Mouse (Mus musculus): ENCODE measurements around the gene Gjc2. TPM values are rescaled to one million over a fixed set of nuclear protein-coding genes. Genes with fewer than 3 reads are reported as not detected.
A peak's percentile ranks its signal among the peaks of the same experiment; 100 is the strongest.

Gene Gjc2
- polyA plus RNA-seq, 1 experiment from 2014 or later: 0.29 TPM

- ATAC-seq (no peak), DNase-seq (no peak)
- no peak overlapping the region for H3K27ac ChIP-seq (ENCODE audit: low read depth)
- no peak overlapping the region for H3K9ac ChIP-seq (replicated peaks)
- no peak overlapping the region for H3K4me3 ChIP-seq (ENCODE audit: low read depth, low read length)
- peaks cover 39% of the 10 kb centered on the region for H3K36me3 ChIP-seq (replicated peaks; ENCODE audit: insufficient read depth, low read length)
- H3K4me2 ChIP-seq (ENCODE audit: low read depth, low read length): no peak overlapping the region
- H3K4me1 ChIP-seq (ENCODE audit: insufficient read depth): peaks cover 20% of the 10 kb centered on the region
- WGBS (ENCODE audit: insufficient replicate concordance): 90% methylated on average over 4 of the region's 4 CpGs
- no peaks in the 10 kb centered on the region for H3K9me3 ChIP-seq (ENCODE audit: low read length)
- TF ChIP-seq CTCF (IDR thresholded peaks at IDR 0.05; ENCODE audit: low read depth) (no peak), EP300 (IDR thresholded peaks at IDR 0.05; ENCODE audit: low read depth) (no peak)
- no peaks in the 10 kb centered on the region for H3K27me3 ChIP-seq (ENCODE audit: insufficient read depth, low read length)
These were observed 23.5 kb downstream of the Gjc2 start for GRCm38 (mm10) chr11:59159558-59159957.

- Histone ChIP-seq H3K36me3 (replicated peaks; ENCODE audit: insufficient read depth, low read length) (peaks cover 39% of the 10 kb centered on the region), H3K9ac (replicated peaks) (no peak overlapping the region), H3K27ac (ENCODE audit: low read depth) (no peak overlapping the region), H3K4me1 (ENCODE audit: insufficient read depth) (peaks cover 15% of the 10 kb centered on the region), H3K4me2 (ENCODE audit: low read depth, low read length) (no peak overlapping the region), H3K9me3 (ENCODE audit: low read length) (no peaks in the 10 kb centered on the region), H3K4me3 (ENCODE audit: low read depth, low read length) (no peak overlapping the region), H3K27me3 (ENCODE audit: insufficient read depth, low read length) (no peaks in the 10 kb centered on the region)
- TF ChIP-seq EP300 (IDR thresholded peaks at IDR 0.05; ENCODE audit: low read depth) (no peak), CTCF (IDR thresholded peaks at IDR 0.05; ENCODE audit: low read depth) (no peak)
- ATAC-seq: no peak
- WGBS (ENCODE audit: insufficient replicate concordance): 93% methylated on average over 13 of the region's 13 CpGs
- DNase-seq: no peak
These were observed 23.9 kb downstream of the Gjc2 start for GRCm38 (mm10) chr11:59159099-59159498.

GRCm38 (mm10) chr11:59155900-59156299, 27.1 kb downstream of the Gjc2 start:
- DNase-seq: no peak
- no peak for TF ChIP-seq CTCF (IDR thresholded peaks at IDR 0.05; ENCODE audit: low read depth)
- TF ChIP-seq EP300 (IDR thresholded peaks at IDR 0.05; ENCODE audit: low read depth): no peak
- Histone ChIP-seq H3K27me3 (ENCODE audit: insufficient read depth, low read length) (no peaks in the 10 kb centered on the region), H3K27ac (ENCODE audit: low read depth) (no peak overlapping the region), H3K4me1 (ENCODE audit: insufficient read depth) (no peaks in the 10 kb centered on the region), H3K4me3 (ENCODE audit: low read depth, low read length) (no peak overlapping the region), H3K36me3 (replicated peaks; ENCODE audit: insufficient read depth, low read length) (peaks cover 35% of the 10 kb centered on the region), H3K9me3 (ENCODE audit: low read length) (no peaks in the 10 kb centered on the region), H3K4me2 (ENCODE audit: low read depth, low read length) (no peak overlapping the region), H3K9ac (replicated peaks) (no peak overlapping the region)
- 94% methylated on average over 5 of the region's 5 CpGs for WGBS (ENCODE audit: insufficient replicate concordance)
- ATAC-seq: no peak

GRCm38 (mm10) chr11:59154220-59154619, 28.8 kb downstream of the Gjc2 start:
- H3K9ac ChIP-seq (replicated peaks): no peak overlapping the region
- H3K4me1 ChIP-seq (ENCODE audit: insufficient read depth): no peaks in the 10 kb centered on the region
- DNase-seq: no peak
- TF ChIP-seq CTCF (IDR thresholded peaks at IDR 0.05; ENCODE audit: low read depth): no peak
- TF ChIP-seq EP300 (IDR thresholded peaks at IDR 0.05; ENCODE audit: low read depth): no peak
- 75% methylated on average over 7 of the region's 7 CpGs for WGBS (ENCODE audit: insufficient replicate concordance)
- H3K4me3 ChIP-seq (ENCODE audit: low read depth, low read length): no peak overlapping the region
- H3K27ac ChIP-seq (ENCODE audit: low read depth): no peak overlapping the region
- H3K4me2 ChIP-seq (ENCODE audit: low read depth, low read length): no peak overlapping the region
- peaks cover 31% of the 10 kb centered on the region for H3K36me3 ChIP-seq (replicated peaks; ENCODE audit: insufficient read depth, low read length)
- no peaks in the 10 kb centered on the region for H3K27me3 ChIP-seq (ENCODE audit: insufficient read depth, low read length)
- ATAC-seq: no peak
- no peaks in the 10 kb centered on the region for H3K9me3 ChIP-seq (ENCODE audit: low read length)

GRCm38 (mm10) chr11:59151729-59152128, 31.3 kb downstream of the Gjc2 start:
- Histone ChIP-seq H3K36me3 (replicated peaks; ENCODE audit: insufficient read depth, low read length) (peaks cover 7% of the 10 kb centered on the region; the same call in 1 of the 2 replicates), H3K9me3 (ENCODE audit: low read length) (no peaks in the 10 kb centered on the region), H3K4me2 (ENCODE audit: low read depth, low read length) (no peak overlapping the region), H3K27me3 (ENCODE audit: insufficient read depth, low read length) (no peaks in the 10 kb centered on the region), H3K4me3 (ENCODE audit: low read depth, low read length) (no peak overlapping the region), H3K27ac (ENCODE audit: low read depth) (no peak overlapping the region), H3K9ac (replicated peaks) (no peak overlapping the region), H3K4me1 (ENCODE audit: insufficient read depth) (no peaks in the 10 kb centered on the region)
- no peak for ATAC-seq
- TF ChIP-seq EP300 (IDR thresholded peaks at IDR 0.05; ENCODE audit: low read depth) (no peak), CTCF (IDR thresholded peaks at IDR 0.05; ENCODE audit: low read depth) (peak; percentile 58)
- DNase-seq: no peak
- WGBS (ENCODE audit: insufficient replicate concordance): 42% methylated on average over 3 of the region's 3 CpGs

GRCm38 (mm10) chr11:59149302-59149701, 33.7 kb downstream of the Gjc2 start:
- no peaks in the 10 kb centered on the region for H3K36me3 ChIP-seq (replicated peaks; ENCODE audit: insufficient read depth, low read length)
- H3K27ac ChIP-seq (ENCODE audit: low read depth): no peak overlapping the region
- DNase-seq: no peak
- no peak for ATAC-seq
- H3K4me3 ChIP-seq (ENCODE audit: low read depth, low read length): no peak overlapping the region
- H3K27me3 ChIP-seq (ENCODE audit: insufficient read depth, low read length): no peaks in the 10 kb centered on the region
- no peaks in the 10 kb centered on the region for H3K4me1 ChIP-seq (ENCODE audit: insufficient read depth)
- no peaks in the 10 kb centered on the region for H3K9me3 ChIP-seq (ENCODE audit: low read length)
- no peak overlapping the region for H3K4me2 ChIP-seq (ENCODE audit: low read depth, low read length)
- 66% methylated on average over 3 of the region's 3 CpGs for WGBS (ENCODE audit: insufficient replicate concordance)
- TF ChIP-seq CTCF (IDR thresholded peaks at IDR 0.05; ENCODE audit: low read depth) (no peak), EP300 (IDR thresholded peaks at IDR 0.05; ENCODE audit: low read depth) (no peak)
- no peak overlapping the region for H3K9ac ChIP-seq (replicated peaks)

- no peaks in the 10 kb centered on the region for H3K27me3 ChIP-seq (ENCODE audit: insufficient read depth, low read length)
- no peaks in the 10 kb centered on the region for H3K36me3 ChIP-seq (replicated peaks; ENCODE audit: insufficient read depth, low read length)
- no peak overlapping the region for H3K9ac ChIP-seq (replicated peaks)
- no peak for ATAC-seq
- 72% methylated on average over 5 of the region's 5 CpGs for WGBS (ENCODE audit: insufficient replicate concordance)
- no peak overlapping the region for H3K4me3 ChIP-seq (ENCODE audit: low read depth, low read length)
- no peak for TF ChIP-seq EP300 (IDR thresholded peaks at IDR 0.05; ENCODE audit: low read depth)
- no peak for TF ChIP-seq CTCF (IDR thresholded peaks at IDR 0.05; ENCODE audit: low read depth)
- no peak overlapping the region for H3K4me2 ChIP-seq (ENCODE audit: low read depth, low read length)
- no peak overlapping the region for H3K27ac ChIP-seq (ENCODE audit: low read depth)
- no peaks in the 10 kb centered on the region for H3K9me3 ChIP-seq (ENCODE audit: low read length)
- DNase-seq: no peak
- H3K4me1 ChIP-seq (ENCODE audit: insufficient read depth): peaks cover 3% of the 10 kb centered on the region; the same call in 1 of the 2 replicates
These were observed 40.1 kb downstream of the Gjc2 start for GRCm38 (mm10) chr11:59142962-59143361.

Data from liver, postnatal 0 days (tissue).